Mouse (Mus musculus) neural tube, embryonic 13.5 days (tissue): ENCODE results near the gene Mrps12. TPM values are rescaled to one million over a fixed set of nuclear protein-coding genes. Genes with fewer than 3 reads are reported as not detected.

Experiments
- ATAC-seq: fragments of 200-750 bp; cut with Nextera tagmentation; 2 replicates; pipeline ENCODE4 v1.8.0; 2017; ENCODE audit warnings: low read depth, mild to moderate bottlenecking, moderate TSS enrichment, moderate library complexity
- H3K27ac ChIP-seq: fragments of 300-500 bp; sonication (generic); replicated peaks from 2 replicates; pipeline ENCODE4 v1.5.1; 2015; ENCODE audit warnings: moderate library complexity, mild to moderate bottlenecking, inconsistent platforms
- H3K27me3 ChIP-seq: fragments of 300-500 bp; sonication (generic); 2 replicates; pipeline ENCODE4 v1.6.1; 2015; ENCODE audit warnings: mild to moderate bottlenecking, inconsistent platforms
- H3K36me3 ChIP-seq: fragments of 300-500 bp; sonication (generic); 2 replicates; pipeline ENCODE4 v1.6.1; 2015; ENCODE audit warnings: mild to moderate bottlenecking, inconsistent platforms
- H3K4me1 ChIP-seq: fragments of 300-500 bp; sonication (generic); replicated peaks from 2 replicates; pipeline ENCODE4 v1.6.1; 2015; ENCODE audit warnings: inconsistent platforms
- H3K4me2 ChIP-seq: fragments of 300-500 bp; sonication (generic); 2 replicates; pipeline ENCODE4 v1.6.1; 2015; ENCODE audit warnings: inconsistent platforms, mild to moderate bottlenecking, moderate library complexity
- H3K4me3 ChIP-seq: fragments of 300-500 bp; sonication (generic); 2 replicates; pipeline ENCODE4 v1.5.1; 2015; ENCODE audit warnings: mild to moderate bottlenecking, inconsistent platforms
- H3K9ac ChIP-seq: fragments of 300-500 bp; sonication (generic); 2 replicates; pipeline ENCODE4 v1.6.1; 2015; ENCODE audit warnings: moderate library complexity, mild to moderate bottlenecking, inconsistent platforms
- H3K9me3 ChIP-seq: fragments of 300-500 bp; sonication (generic); 2 replicates; pipeline ENCODE4 v1.6.1; 2016; ENCODE audit warnings: inconsistent platforms
- WGBS: fragments of 180-500 bp; shearing (Covaris S2); methylation state at CpG from one replicate; pipeline ENCODE4 v1.1.7; 2015; 5-methylcytosine and 5-hydroxymethylcytosine counted together
- polyA plus RNA-seq: library from polyadenylated mRNA; unstranded; fragments of >200 nt; fragmentation: Nextera tagmentation; extraction: Ambion mirVana; gene quantifications from 2 replicates; pipeline ENCODE4 v1.2.1, GENCODE M21; 2015

Gene Mrps12
- polyA plus RNA-seq, 1 experiment from 2014 or later: 115 TPM

DNA sequence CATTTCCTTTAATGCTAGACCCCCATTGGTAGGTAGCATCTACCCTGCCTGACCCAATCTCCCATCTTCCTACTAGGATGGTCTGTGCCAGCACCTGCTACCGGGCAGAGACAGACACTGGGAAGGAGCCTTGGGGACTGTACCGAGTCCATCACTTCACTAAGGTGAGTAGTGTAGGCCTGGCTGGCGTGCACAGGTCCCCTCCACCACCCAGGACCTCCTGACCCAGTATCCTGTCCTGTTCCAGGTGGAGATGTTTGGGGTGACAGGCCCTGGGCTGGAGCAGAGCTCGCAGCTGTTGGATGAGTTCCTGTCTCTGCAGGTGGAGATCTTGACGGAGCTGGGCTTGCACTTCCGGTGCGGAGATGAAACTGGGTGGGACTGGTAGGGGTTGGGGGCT lies 8.3 kb upstream of the Mrps12 start:
- Histone ChIP-seq H3K36me3 (peaks cover 43% of the 10 kb centered on the region), H3K27me3 (no peaks in the 10 kb centered on the region), H3K4me1 (0 out of 2 replicates have a peak, but pooled peaks cover 7% of the 10 kb centered on the region), H3K4me2 (no peak overlapping the region), H3K4me3 (no peak overlapping the region), H3K9ac (no peak overlapping the region), H3K27ac (no peak overlapping the region), H3K9me3 (no peaks in the 10 kb centered on the region)
- WGBS: 96% methylated on average over 7 of the region's 7 CpGs
- no peak for ATAC-seq

DNA sequence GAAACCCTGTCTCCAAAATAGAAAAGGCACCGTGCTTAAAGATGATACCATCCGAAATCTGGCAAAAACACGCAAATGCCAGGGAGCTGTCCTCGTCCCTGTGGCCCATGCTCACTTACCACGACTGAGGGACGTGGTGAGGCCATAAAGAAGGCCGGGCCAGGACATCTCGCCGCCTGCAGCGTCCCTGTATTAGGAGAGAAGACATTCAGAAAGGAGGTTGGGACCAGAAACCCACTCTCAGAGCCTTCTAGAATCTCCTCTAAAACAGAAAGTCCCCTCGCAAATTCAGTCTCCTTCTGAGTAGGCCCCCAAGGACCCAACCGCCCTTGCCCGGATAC lies 282 bp downstream of the Mrps12 start:
- no peaks in the 10 kb centered on the region for H3K9me3 ChIP-seq
- peak overlapping the region; percentile 65 for H3K27ac ChIP-seq
- 1% methylated on average over 13 of the region's 13 CpGs for WGBS
- peaks cover 35% of the 10 kb centered on the region for H3K36me3 ChIP-seq
- peaks cover 21% of the 10 kb centered on the region for H3K4me1 ChIP-seq
- H3K4me3 ChIP-seq: peak overlapping the region; percentile 61
- H3K27me3 ChIP-seq: no peaks in the 10 kb centered on the region
- peak; percentile 26 for ATAC-seq
- H3K4me2 ChIP-seq: peak overlapping the region; percentile 87
- peak overlapping the region; percentile 87 for H3K9ac ChIP-seq

DNA sequence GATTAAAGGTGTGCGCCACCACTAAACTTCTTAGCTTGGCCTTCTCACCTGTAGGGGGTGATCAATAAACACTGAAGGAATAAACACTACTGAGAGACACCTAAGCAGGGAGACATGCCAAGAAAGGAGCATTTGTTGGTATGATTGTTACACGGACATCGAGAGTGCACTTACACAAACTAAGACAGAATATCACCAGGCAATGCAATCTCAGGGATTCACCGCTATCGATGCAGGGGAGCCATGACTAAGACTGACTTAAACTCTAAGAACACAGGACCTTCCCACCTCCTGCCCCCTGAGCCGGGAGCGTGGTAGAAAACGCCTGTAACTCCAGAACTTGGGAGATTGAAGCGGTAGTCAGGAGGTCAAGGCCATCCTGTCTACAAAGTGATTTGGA lies 671 bp downstream of the Mrps12 start:
- peak overlapping the region; percentile 65; the same call in 1 of the 2 replicates for H3K27ac ChIP-seq
- ATAC-seq: no peak
- peak overlapping the region; percentile 61 for H3K4me3 ChIP-seq
- H3K9me3 ChIP-seq: no peaks in the 10 kb centered on the region
- peak overlapping the region; percentile 87 for H3K4me2 ChIP-seq
- 34% methylated on average over 9 of the region's 9 CpGs for WGBS
- peaks cover 21% of the 10 kb centered on the region for H3K4me1 ChIP-seq
- H3K27me3 ChIP-seq: no peaks in the 10 kb centered on the region
- peaks cover 31% of the 10 kb centered on the region for H3K36me3 ChIP-seq
- H3K9ac ChIP-seq: peak overlapping the region; percentile 87

DNA sequence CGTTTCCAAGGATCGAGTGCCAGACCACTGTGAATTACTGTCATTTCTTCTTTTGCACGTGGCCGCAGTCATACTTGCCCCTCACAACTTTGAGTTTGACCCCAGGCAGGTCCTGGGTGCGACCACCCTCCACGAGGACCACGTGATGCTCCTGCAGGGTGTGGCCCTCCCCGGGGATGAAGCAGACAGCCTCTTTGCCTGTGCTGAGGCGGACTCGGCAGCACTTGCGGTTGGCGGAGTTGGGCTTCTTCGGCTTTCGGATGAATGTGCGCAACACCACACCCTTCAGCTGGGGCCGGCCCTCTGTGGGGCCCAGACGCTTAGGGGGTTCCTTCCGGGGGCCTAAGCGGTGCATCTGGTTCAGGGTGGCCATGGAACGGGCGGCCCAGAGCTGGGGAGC lies 1.8 kb downstream of the Mrps12 start:
- Histone ChIP-seq H3K9me3 (no peaks in the 10 kb centered on the region), H3K4me2 (no peak overlapping the region), H3K36me3 (peaks cover 28% of the 10 kb centered on the region), H3K27me3 (no peaks in the 10 kb centered on the region), H3K9ac (no peak overlapping the region), H3K4me1 (peaks cover 21% of the 10 kb centered on the region), H3K27ac (no peak overlapping the region), H3K4me3 (no peak overlapping the region)
- WGBS: 94% methylated on average over 21 of the region's 21 CpGs
- no peak for ATAC-seq

DNA sequence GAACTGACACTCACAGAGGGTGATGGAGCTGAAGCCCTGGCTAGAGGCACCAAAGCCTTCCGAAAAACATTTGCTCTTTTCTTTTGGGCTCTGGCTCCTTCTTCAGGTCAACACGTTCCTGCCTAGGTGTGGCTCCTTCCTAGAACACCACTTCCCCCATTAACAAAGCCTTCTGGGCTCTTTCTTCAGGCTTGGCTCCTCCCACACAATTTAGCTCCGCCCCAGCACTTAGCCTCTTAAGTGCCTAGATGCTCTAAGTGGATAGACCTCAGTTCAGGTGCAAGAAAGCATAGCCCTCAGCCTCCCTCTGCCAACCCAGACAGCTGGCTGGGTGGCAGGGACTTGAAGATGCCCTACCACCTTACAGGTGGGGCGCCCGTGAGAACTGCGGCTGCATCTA lies 5.9 kb downstream of the Mrps12 start:
- Histone ChIP-seq H3K4me3 (no peak overlapping the region), H3K36me3 (peaks cover 28% of the 10 kb centered on the region), H3K27me3 (peaks cover 24% of the 10 kb centered on the region), H3K4me2 (no peak overlapping the region), H3K9ac (no peak overlapping the region), H3K27ac (no peak overlapping the region), H3K9me3 (peaks cover 7% of the 10 kb centered on the region; the same call in 1 of the 2 replicates), H3K4me1 (peaks cover 15% of the 10 kb centered on the region)
- no peak for ATAC-seq
- WGBS: 80% methylated on average over 6 of the region's 6 CpGs

DNA sequence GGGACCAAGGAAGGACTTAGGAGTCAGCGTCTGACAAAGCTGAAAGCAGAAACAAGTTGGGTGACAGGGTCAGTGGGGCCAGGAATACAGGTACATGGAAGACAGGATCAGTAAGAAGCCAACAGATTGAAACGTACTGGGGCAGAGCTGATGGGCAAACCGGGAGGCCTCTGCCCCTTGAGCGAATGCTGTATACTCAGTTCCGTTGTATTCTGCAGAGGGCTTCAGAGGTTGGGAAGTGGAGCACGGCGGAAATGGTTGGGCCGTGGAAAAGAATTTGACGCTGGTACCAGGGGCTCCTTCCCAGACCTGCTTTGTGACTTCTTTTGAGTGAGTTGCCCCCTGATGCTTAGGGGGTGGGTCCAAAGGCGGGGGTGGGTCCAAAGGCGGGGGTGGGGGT lies 8.4 kb downstream of the Mrps12 start:
- Histone ChIP-seq H3K27ac (no peak overlapping the region), H3K4me3 (peak overlapping the region; percentile 45), H3K9me3 (peaks cover 7% of the 10 kb centered on the region; the same call in 1 of the 2 replicates), H3K9ac (no peak overlapping the region), H3K36me3 (peaks cover 15% of the 10 kb centered on the region; the same call in 1 of the 2 replicates), H3K4me1 (peaks cover 13% of the 10 kb centered on the region), H3K4me2 (peak overlapping the region; percentile 62), H3K27me3 (peaks cover 24% of the 10 kb centered on the region)
- WGBS: 10% methylated on average over 11 of the region's 11 CpGs
- ATAC-seq: no peak

DNA sequence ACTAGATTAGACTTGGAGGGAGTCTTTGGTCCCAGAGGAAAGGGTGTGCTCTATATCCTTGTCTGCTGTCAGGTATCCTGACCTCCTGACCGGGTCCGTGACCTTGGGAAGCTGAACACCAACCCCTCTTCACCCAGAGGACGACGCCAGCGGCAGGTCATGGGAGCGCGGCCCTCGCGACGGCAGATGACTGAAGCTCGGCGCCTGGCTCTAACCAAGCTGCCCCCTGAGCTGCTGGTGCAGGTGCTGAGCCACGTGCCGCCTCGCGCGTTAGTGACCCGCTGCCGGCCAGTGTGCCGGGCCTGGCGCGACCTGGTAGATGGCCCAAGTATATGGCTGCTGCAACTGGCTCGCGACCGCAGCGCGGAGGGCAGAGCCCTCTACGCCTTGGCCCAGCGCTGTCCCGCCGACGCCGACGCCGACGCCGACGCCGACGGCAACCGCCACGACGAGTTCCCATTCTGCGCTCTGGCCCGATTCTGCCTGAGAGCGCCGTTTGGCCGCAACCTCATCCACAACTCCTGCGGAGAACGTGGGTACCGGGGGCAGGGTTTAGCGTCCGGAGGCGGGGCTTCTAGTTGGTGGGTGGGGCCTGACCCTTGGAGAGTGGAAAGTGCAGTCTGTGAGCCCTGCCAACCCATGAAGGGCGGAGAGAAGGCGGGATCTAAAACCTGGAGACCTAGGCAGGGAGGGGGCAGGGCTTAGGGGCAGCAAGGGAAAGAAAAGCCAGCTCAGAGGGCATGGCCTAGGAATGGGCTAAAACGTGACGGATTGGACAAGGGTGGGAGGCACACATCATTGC lies 9.1 kb downstream of the Mrps12 start:
- ATAC-seq: peak; percentile 57; the same call in 1 of the 2 replicates
- Histone ChIP-seq H3K9ac (peak overlapping the region; percentile 49), H3K27ac (no peak overlapping the region), H3K9me3 (peaks cover 7% of the 10 kb centered on the region; the same call in 1 of the 2 replicates), H3K4me3 (peak overlapping the region; percentile 45), H3K36me3 (peaks cover 8% of the 10 kb centered on the region; the same call in 1 of the 2 replicates), H3K4me1 (peaks cover 20% of the 10 kb centered on the region), H3K27me3 (peaks cover 24% of the 10 kb centered on the region), H3K4me2 (peak overlapping the region; percentile 62)
- 3% methylated on average over 58 of the region's 58 CpGs for WGBS

DNA sequence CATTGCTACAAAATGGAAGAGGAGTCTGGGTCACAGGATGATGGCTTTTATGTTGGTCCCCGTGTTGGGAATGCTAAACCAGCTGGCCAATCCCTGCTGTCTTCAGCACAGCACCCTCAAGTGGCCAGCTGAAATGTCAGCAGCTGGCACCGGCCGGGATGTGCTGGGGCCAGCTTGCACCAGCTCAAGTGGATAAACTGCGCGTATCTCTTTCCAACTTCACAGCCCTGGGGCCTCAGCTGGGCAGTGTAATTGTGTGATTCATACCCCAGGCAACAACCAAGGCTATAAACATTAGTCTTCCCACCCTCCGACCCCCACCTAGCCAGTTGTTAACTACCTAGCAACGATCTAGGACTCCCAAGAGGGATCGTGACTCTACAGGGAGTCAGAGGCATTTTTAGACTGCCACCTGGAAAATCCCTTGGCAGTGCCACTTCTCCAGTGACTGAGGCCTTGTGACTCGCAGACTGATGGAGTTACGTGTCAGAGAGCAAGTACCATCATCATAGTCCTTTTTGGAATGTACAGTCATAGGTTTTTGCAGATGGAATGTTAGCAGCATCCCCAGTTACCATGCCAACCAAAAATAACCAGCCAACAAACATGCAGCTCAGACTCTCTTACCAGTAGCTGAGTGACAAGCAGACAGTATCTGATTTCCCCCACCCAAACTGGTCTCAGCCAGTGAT lies 13.8 kb downstream of the Mrps12 start:
- Histone ChIP-seq H3K27ac (0 out of 2 replicates have a peak overlapping the region, but pooled peaks have one; percentile 23), H3K4me3 (no peak overlapping the region), H3K9me3 (peaks cover 7% of the 10 kb centered on the region; the same call in 1 of the 2 replicates), H3K9ac (0 out of 2 replicates have a peak overlapping the region, but pooled peaks have one; percentile 22), H3K36me3 (no peaks in the 10 kb centered on the region), H3K27me3 (peaks cover 15% of the 10 kb centered on the region), H3K4me1 (peaks cover 25% of the 10 kb centered on the region), H3K4me2 (no peak overlapping the region)
- ATAC-seq: peak; percentile 54; the same call in 1 of the 2 replicates
- WGBS: 27% methylated on average over 10 of the region's 10 CpGs

DNA sequence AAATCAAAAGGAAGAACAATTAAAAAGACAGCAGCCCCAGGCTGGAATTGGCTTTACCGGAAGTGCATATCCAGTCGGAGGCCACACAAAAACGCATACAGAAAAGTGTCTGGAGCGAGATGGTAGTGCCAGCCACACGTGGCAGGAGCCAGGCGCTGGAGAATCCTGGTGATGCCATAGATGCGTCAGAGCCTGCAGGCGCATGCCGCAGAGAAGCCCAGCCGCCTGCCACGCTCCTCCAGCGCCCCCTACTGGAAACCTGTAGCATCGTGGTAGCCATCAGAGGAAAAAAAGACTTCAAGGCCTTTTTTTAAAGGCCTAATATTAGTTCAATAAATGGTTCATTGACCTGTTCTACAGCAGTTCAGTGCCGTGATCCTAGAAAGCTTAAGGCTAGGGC lies 15.0 kb downstream of the Mrps12 start:
- 8% methylated on average over 14 of the region's 14 CpGs for WGBS
- peak overlapping the region; percentile 31; the same call in 1 of the 2 replicates for H3K4me2 ChIP-seq
- H3K27me3 ChIP-seq: peaks cover 5% of the 10 kb centered on the region
- peaks cover 20% of the 10 kb centered on the region for H3K4me1 ChIP-seq
- H3K27ac ChIP-seq: no peak overlapping the region
- H3K9ac ChIP-seq: no peak overlapping the region
- peak; percentile 77; the same call in 1 of the 2 replicates for ATAC-seq
- no peaks in the 10 kb centered on the region for H3K36me3 ChIP-seq
- peaks cover 7% of the 10 kb centered on the region; the same call in 1 of the 2 replicates for H3K9me3 ChIP-seq
- no peak overlapping the region for H3K4me3 ChIP-seq

DNA sequence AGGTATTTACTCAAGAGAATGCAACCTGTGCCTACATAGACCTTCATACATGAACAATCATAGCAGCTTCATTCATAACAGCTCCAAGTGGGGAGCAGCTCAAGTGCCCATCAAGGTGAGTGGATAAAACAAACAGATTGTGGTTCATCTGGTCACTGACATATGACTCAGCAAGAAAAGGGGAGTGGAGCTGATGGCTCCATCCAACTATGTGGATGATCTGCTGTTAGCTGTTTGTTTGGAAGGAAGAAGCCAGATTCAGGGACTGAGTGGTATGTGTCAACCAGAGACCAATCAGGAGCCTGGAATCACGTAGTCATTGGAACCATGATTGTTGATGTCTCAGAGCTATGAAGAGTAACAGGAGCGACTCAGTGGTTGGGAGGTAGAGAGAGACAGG lies 17.0 kb downstream of the Mrps12 start:
- Histone ChIP-seq H3K36me3 (no peaks in the 10 kb centered on the region), H3K4me3 (no peak overlapping the region), H3K27me3 (no peaks in the 10 kb centered on the region; the same call in 1 of the 2 replicates), H3K9ac (no peak overlapping the region), H3K27ac (no peak overlapping the region), H3K4me1 (peaks cover 20% of the 10 kb centered on the region), H3K4me2 (no peak overlapping the region), H3K9me3 (no peaks in the 10 kb centered on the region)
- no peak for ATAC-seq
- WGBS: 96% methylated on average over 2 of the region's 2 CpGs

DNA sequence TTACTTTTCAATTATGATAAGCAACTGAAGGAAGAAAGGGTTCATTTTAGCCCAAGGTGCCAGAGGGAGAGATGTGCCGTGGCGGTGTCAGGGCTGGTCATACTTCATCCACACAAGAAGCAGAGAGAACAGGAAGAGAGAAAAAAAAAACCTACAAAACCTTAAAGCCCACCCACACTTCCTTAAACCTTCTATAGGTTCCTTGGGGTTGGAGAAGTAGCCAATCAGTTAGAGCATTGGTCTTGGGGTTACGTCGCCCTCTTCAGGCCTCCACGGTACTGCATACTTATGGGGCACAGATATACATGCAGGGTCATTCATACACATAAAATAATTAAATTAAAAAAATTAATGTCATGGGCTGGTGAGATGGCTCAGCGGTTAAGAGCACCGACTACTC lies 19.5 kb downstream of the Mrps12 start:
- Histone ChIP-seq H3K4me3 (no peak overlapping the region), H3K9me3 (no peaks in the 10 kb centered on the region), H3K36me3 (no peaks in the 10 kb centered on the region), H3K27ac (no peak overlapping the region), H3K27me3 (no peaks in the 10 kb centered on the region), H3K4me1 (peaks cover 13% of the 10 kb centered on the region; the same call in 1 of the 2 replicates), H3K9ac (no peak overlapping the region), H3K4me2 (no peak overlapping the region)
- no peak for ATAC-seq
- WGBS: 93% methylated on average over 7 of the region's 7 CpGs
